Mouse (Mus musculus) thymus, adult 18-20 months (tissue): ENCODE data around the gene Arsb.
A peak's percentile ranks its signal among the peaks of the same experiment; 100 is the strongest.

Experiments
- DNase-seq, 2 experiments: peaks; one replicate each; pipeline ENCODE4 v3.0.0; 2022; ENCODE audit warnings: mixed read lengths in 2 of 2

Arsb gene

DNA sequence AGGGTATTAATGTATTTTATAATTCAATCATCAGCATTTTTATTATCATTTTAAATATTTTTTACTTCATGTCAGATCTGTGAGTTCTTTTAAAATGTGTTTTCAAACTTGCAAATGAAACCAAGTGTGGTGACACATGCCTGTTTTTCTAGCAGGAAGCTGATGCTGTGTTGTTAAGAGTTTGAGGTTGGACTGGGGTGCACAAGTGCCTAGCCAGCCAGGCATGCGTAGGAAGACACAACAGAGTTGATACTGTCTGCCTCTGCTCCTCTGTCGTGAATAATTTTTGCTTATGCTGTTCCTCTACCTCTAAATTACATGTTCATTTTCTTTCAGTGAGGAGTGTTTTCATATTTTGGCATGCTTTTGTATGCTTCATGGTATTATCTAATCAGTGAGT lies 122.7 kb downstream of the Arsb start:
- no peak for DNase-seq

DNA sequence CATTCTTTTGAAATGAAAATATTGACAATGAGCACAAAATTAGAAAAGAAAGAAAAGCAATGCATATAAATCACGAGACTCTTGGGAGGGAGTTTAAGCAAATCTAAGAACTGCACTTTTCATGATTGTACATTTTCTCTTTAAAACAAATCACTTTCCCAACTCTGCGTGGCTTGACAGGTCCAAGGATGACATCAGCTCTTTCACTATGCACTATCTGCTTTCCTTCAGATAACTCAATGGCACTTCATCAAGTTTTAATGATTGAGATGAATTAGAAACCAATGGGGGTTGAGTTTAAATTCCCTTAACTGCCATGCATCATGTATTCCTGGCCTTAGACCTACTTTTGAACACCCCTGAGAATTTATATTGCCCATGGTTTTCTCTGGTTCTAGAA lies 124.0 kb downstream of the Arsb start:
- DNase-seq = no peak

DNA sequence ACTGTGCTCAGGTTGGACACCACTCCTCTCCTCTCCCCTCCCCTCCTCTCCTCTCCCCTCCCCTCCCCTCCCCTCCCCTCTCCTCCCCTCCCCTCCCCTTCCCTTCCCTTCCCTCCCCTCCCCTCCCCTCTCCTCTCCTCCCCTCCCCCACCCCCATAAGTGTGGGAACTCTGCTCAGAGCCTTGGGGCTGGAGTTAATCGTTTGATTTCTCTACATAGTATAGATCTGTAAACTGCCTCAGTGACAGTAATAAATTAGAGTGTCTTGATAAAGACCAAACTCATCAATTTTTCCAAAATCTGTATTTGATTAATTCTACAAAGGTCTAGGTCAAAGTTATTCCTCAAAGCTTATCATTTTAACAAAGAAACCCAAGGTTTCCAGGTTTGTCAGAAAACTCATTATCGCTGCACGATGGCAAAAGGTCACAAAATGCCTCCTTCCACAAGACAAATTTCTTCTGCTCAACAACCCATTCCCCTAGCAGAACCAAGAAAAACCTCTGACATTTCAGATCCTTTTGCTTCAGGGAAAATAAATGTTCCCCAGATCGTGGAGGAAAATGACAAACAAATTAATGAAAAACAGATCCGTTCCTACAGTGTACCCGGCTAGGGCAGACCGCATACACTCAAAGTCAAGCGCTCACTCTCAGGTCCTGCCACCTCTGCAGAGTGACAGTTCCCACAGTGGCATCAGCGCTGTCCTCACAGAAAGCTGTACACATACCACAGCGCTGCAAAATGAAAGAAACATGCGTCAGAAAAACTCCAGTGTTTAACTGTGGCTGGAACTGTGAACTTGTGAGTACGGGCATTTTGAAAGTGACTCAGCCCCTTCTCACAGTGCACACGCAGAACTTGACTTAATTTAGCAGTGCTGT lies 126.8 kb downstream of the Arsb start:
- DNase-seq = no peak

DNA sequence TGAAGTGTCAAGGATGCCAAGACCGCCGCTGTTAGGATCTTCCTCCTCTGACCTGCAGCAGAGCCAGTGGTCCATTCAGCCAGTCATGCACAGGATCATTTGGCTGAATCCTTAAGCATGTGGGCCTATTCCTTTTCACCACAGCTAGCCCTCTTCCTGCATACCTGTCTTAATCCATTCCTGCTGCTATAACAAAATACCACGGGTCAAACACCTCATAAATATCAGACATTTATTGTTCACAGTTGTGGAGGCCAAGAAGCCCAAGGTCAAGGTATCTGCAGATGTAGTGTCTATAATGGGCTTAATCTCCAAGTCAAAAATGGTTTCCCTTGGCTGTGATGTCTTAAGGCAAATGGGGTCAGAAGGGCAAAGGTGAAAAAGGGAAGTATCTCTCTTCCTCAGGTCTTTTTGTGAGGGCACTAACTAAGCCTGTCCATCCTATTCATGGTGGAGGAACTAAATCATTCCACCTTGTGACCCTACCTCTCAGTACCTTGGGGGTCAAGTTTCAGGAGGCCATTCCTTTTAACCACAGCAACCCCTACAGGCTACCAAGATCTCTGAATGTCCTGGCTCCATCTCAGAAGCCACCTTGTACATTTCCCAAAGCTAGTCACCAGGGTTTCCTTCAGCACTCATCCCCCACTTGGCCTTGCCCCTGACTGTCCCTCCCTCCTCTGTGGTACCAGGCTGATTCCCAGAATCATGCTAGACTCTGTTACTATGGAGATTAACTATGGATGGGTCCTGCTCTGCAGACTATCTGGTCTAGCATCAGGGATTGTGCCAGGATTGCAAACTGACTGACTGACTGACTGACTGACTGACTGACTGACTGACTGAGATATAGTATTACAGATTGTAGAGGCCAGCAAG lies 128.2 kb downstream of the Arsb start:
- DNase-seq = no peak

DNA sequence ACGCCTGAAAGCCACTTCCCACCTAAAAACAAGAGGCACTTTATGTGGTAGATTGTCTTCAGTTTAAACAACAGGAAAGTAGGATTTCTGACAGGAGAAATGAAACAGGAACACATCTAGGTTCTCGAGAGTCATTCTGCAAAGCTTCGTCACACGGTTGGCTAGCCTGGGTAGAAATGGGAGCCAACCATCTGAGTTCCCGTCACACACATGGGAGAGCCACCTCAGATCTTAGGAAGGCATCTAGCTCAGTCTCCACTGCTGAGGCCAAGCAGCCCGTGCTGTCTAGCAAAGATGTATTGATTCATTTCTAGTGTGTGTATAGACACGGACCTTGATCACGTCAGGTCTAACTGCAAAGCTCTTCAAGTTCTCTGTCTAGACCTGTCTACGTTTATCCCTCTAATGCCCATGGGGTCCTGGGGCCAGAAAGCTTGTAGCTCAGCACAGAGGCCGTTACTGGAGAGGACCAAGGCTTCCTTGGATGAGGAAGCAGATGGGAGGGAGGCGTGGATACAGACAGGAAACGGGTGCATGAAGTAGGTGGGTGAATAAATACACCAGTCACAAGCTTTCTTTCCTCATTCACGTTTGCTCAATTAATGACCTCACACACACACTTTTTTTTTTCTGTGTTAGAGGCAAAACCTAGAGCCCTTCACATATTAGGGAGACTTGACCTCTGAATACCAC lies 129.7 kb downstream of the Arsb start:
- no peak for DNase-seq

DNA sequence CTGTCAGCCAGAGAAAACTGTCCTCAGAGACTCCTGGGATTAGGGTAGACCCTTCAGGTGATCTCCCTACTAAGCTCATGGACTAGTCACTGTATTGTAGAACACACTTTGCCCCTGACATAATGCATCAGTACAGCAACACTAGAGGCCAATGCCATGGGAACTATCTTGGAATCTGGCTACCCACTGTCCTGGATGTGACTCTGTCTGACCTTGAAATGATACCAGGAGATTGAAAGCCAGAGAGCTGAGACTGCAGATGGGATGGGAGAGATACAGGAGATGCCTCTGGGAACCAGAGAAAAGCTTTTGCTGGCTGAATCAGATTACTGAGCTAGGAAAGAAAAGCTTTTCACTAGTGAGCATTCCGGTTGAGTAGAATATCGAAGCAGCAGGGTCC lies 130.7 kb downstream of the Arsb start:
- DNase-seq = no peak

DNA sequence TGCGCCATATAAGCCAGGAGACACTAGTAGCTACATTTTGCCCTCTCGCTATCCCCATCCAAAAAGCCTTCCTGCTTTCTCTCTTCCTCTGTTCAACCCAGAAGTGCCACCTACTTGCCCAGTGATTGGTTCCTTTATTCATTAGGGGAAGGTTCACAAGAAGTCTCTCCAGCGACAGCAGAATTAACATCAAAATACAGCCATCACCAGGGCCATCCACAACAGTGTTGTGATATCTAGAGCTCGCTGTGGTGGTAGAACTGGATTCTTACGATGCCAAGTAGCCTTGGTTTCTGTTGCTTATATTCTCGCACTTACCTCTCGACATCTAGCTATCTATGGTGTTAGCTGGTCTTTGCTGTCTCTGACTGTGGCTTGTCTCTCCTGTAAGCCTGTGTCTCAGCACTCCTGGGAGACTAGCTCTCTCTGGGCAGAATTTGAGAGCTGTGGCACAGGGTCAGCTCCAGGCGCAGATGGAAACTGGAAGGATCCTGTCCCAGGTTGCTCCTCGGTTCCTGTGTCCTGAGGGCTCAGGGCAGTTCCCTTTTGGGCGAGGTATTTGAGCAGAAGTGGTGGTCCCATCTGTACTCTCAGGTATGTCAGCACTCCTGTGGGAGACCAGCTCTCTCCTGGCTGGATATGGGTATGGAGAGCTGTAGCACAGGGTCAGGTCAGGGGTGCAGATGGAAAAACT lies 135.3 kb downstream of the Arsb start:
- DNase-seq = no peak

DNA sequence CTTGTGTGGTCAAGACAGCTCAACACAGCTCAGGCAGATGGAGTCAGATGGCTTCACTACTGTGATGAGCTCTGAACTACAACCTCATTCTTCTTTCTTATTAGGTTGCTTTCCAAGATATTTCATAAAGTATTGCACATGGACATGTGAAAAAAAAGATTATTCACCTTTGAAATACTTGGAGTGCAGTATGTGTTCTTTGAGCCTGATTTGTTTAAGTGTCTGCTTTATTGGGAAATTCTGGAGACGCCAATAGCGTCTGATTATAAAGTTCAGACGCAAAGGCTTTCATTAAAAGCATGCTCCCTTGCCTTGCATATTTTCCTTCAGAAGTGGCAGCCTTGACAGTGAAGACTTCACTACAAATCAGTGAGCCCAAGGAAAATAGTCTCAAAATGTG lies 136.5 kb downstream of the Arsb start:
- no peak for DNase-seq

DNA sequence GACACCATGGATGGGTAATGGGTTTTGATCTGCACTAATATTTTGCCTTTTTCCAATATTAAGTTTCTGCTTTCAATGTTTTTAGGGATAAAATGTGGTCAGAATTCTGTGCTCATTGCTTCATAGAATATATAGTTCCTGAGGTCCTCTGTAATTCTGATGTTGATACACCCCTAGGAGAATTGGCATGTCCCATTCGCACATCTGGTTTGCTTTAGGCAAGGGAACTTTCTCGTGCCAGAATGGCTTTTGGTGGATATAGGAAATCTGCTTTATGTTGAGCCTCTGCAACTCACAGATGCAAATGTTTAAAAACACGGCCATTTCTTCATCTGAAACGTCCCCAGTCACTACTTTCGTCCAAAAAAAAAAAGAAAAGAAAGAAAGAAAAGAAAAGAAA lies 138.4 kb downstream of the Arsb start:
- DNase-seq = no peak

DNA sequence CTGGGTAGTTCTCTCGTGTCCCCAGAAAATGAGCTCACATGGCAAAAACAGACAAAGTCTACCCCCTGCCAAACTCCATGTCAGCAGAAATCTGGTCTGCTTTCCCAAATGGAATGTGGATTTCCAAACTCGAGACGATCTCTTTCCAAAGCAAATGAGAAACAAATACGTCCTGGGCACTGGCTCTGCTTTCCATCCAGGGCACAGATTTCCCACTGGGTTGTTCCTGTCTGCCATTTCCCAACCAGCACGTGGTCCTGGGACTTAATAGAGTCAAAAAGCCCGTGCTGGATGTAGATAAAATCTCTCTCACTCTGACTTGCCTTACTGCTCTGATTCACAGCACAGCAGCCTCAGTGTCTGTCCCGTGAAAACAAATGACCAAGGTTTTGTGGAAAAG lies 139.6 kb downstream of the Arsb start:
- no peak for DNase-seq

DNA sequence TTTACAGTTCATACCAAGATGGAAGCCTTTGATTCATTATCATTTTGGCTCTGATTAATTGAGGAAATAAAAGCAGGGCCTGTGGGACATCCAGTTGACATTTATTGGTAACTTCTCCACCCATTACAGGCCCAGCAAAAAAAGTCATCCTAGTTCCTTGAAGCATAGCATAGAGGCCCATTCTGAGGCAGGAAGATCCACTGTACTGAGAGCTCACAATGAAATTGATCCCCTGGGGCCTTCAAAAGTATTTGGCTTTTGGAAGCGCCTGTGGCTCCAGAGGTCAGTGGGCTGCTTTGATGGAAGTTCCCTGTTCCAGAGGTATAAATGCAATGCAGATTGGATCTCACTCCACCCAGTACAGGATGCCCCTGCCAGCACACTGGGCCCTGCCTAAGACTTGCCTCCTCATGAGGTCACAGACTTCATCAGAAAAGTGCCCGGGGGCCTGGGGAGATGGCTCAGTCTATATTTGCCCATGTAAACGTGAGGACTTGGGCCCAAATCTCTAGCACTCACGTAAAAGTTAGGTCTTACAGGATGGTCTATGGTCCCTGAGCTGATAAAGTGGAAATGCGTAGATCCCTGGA lies 141.0 kb downstream of the Arsb start:
- no peak for DNase-seq

DNA sequence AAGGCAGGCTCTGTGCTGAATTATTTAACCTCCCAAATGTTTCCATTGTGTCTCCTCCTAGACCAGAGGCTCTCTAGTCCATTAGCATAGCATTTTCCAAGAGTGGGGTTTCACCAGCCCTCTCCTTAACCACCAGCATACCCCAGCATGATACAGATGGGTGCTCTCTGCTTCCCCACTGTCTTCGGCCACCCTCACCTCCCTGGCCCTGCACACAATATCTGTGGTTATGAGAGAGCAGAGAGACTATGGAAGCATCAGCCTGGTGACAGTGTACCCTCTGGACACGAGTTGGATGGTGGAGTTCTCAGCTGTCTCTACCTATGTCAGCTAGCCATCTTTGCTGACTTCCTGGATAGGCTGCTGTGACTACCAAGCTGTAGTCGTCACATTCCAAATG lies 142.8 kb downstream of the Arsb start:
- DNase-seq = no peak

DNA sequence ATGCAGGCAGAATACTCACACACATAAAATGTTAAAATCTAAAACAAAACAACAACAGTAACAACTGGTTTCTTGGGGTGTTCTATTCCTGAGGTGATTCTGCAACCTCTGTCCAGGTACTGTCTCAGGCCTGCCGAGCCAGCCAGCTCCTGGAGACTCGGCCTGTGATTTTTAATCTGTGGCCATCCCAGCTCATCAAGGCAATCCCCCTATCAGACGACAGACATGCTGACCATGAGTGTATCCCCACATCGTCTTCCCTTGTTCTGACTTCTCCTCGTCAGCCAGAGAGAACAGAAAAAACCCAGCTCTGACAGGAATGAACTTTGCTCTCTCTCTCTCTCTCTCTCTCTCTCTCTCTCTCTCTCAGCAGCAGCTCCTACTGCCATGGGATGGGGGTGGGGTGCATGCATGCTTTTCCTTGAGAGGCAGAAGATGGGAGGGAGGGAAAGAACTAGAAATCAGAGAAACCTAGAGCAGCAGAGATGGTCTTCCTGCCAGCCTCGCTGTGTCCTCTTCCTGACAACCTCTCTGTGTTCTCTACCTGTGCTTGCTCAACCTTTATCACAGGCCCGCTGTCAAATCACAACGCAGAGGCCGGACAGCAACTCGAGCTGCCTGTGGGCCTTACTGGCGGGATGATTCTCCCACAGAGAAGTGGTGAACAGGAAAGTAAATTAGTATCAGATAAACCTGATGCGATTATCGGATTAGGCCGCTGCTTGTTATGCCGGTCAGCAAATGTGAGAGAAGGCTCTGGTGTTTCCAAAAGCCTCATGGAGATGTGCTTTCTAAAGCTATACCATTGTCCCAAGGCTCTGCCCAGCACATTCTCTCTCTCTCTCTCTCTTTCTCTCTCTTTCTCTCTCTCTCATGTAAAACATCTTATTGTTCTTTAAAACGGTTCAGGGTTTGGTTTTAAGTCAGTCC lies 144.5 kb downstream of the Arsb start:
- DNase-seq = no peak

DNA sequence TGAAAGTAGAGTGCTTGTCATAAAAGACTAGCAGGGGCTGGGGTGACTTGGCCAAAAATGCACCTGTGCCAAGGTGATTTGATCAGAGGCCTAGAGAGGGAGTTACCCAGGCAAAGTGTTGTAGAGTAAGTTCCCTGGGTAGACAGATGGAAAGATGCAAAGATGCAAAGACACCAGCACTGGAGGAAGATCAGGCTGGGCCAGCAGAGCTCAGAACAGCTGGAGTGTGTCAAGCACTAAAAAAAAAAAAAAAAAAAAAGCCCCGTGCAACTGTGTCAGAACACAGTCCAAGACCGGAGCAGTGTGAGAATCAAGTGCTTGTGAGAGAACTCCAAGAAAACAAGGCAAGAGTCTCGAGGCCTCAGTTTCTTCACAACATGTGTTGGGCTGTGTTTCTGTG lies 148.1 kb downstream of the Arsb start:
- DNase-seq = no peak

DNA sequence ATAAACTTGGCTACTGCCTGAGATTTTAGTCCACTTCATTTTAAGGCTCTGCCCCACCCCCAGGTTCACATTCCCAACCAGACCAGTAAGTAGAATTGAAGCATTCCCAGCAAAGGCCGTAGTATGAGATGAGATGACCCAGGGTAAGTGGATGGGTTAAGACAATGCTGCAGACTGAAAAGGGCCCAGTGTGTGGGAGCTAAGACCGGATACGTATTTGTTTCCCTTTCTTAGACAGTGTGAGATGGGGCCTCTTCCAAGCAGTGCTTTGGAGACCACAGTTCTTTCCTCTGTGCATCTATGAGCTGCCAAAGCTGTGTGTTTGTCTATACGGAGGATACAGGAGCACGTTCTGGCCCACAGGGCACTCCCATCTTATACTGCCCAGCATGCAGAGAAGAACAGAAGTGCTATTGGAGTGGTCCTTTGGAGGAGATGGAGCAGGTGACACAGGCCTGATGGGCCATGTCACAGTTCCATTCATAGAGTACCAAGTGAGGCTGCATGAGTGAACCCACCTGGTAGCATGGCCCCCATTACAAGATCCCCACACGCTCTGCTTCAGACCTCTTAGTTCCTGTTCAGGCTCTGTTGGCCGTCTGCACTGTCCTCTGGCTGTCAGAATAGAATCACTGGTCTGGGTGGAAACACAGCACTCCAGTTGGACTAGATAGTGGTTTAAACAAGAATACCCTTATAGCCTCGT lies 148.8 kb downstream of the Arsb start:
- no peak for DNase-seq

DNA sequence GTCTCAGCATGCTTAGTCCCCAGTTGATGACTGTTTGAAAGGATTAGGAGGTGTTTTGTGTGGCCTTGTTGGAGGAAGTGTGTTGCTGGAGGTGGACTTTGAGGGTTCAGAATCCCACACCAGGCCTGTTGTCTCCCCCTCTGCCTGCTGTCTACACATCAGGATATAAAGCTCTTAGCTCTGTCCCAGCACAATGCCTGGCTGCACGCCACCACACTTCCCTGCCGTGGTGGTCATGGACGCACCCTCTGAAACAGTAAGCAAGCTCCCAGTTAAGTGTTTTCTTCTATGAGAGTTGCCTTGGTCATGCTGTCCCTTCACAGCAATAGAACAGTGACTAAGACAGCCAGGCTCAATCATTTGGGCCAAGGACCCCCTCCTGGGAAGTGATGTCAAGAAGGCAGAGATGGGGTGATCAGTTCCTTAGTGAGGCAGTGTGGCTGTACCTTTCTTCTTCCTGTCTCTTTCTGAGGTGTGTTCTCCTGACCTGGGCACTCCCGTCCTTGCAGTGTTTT lies 149.4 kb downstream of the Arsb start:
- no peak for DNase-seq

DNA sequence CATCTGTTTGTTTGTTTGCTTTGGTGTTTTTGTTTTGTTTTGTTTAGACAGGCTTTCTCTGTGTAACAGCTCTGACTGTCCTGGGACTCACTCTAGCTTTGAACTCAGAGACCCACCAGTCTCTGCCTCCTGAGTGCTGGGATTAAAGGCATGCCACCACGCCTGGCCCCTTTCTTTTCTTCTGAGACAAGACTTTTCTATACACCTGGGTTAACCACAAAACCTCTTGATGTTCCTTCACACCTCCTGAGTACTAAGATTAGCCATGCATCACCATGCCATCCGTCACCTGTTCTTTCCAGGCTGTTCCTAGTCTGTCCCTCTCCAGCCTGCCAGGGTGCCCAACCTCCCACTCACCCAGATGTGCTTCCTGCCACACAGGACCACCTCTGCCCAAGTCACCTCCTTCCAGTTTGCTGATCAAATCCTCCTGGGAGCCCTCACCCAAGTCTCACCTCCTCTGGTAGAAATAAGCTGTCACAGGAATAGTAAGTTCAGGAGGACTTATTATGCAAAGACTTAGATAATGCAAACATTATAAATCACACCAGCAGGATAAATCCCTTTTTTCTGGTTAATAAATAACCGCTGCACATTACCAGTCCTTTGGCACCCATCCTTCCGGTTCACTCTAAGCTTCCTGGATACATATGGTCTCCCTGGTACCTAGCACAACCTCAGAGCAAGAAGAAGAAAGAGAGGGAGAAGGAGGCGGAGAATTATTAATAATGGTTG lies 150.6 kb downstream of the Arsb start:
- DNase-seq = peak in 1 of 2 experiments; percentile 41

DNA sequence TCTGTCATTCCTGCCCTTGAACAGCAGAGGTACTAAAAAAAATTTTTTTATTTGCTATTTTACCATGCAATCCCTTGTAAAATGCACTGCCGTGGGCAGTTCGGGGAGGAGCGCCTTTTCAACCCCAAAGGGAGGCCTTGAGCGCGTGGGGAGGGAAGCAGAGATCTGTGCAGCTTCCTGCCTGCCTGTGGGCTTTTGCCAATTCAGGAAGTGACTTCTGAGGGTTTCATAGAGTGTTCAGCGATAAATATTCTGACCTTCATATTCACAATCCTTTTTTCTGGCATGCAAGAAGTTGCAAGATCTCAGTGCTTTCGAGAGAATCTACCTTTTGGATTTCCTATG lies 151.1 kb downstream of the Arsb start:
- DNase-seq = peak in 1 of 2 experiments; percentile 25

DNA sequence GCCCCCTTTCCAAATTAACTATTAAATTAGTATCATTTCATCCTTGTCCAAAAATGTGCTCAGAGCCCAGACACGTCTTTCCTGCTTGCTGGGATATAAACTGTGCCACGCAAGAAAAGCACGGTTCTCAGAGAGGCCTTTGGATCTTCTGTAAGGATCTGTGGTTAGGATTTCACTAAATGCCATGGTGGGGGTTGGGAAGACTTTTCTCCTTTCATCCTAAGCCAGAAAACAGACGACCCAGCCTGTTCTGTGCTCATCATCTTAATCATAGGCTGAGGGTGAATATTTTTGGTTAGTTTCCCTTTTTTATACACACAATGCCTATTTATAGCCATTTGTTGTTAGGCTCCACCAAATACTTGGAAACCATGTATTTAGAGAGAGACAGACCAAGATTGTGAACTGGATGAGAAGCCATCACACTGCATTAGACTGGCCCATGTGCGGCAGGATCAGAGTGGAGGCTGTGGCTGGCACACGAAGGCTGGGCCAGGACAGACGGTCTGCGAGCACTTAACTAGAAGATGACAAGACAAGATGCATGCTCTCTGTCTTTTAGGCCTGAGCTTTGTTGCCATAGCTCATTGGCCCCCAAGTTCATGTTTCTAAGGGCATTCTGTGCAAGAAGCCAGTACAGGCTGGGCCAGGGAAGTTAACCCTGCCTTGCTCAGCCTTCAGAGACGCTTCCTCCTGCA lies 153.5 kb downstream of the Arsb start:
- DNase-seq = no peak
